Mouse (Mus musculus) lung, embryonic 16.5 days (tissue): ENCODE results near the gene Cep152. TPM values are rescaled to one million over a fixed set of nuclear protein-coding genes. Genes with fewer than 3 reads are reported as not detected.

Source experiments
- ATAC-seq: fragments of 200-750 bp; cut with Nextera tagmentation; 2 replicates; pipeline ENCODE4 v1.8.0; 2017; ENCODE audit warnings: low read depth, mild to moderate bottlenecking, moderate library complexity
- H3K27ac ChIP-seq: fragments of 300-500 bp; sonication (generic); 2 replicates; pipeline ENCODE4 v1.5.1; 2014; ENCODE audit warnings: mild to moderate bottlenecking, control low read depth, low read length
- H3K27me3 ChIP-seq: fragments of 300-500 bp; sonication (generic); 2 replicates; pipeline ENCODE4 v1.6.1; 2014; ENCODE audit warnings: low read depth, low read length, mixed read lengths; ENCODE audit not compliant: control insufficient read depth, insufficient read depth
- H3K36me3 ChIP-seq: fragments of 300-500 bp; sonication (generic); 2 replicates; pipeline ENCODE4 v1.6.1; 2014; ENCODE audit warnings: low read length; ENCODE audit not compliant: control insufficient read depth, insufficient read depth
- H3K4me1 ChIP-seq: fragments of 300-500 bp; sonication (generic); replicated peaks from 2 replicates; pipeline ENCODE4 v1.6.1; 2014; ENCODE audit warnings: low read length, mixed read lengths; ENCODE audit not compliant: control insufficient read depth, insufficient read depth
- H3K4me2 ChIP-seq: fragments of 300-500 bp; sonication (generic); 2 replicates; pipeline ENCODE4 v1.6.1; 2014; ENCODE audit warnings: low read depth, low read length, control low read depth
- H3K4me3 ChIP-seq: fragments of 300-500 bp; sonication (generic); 2 replicates; pipeline ENCODE4 v1.5.1; 2014; ENCODE audit warnings: mild to moderate bottlenecking, low read length, control low read depth
- H3K9ac ChIP-seq: fragments of 300-500 bp; sonication (generic); 2 replicates; pipeline ENCODE4 v1.6.1; 2014; ENCODE audit warnings: low read length, control low read depth
- H3K9me3 ChIP-seq: fragments of 300-500 bp; sonication (generic); 2 replicates; pipeline ENCODE4 v1.6.1; 2016; ENCODE audit warnings: low read length; ENCODE audit not compliant: control insufficient read depth
- WGBS: fragments of 180-500 bp; shearing (Covaris S2); extraction: QIAGEN DNeasy Blood & Tissue Kit; methylation state at CpG from one replicate; pipeline ENCODE4 v1.1.7; 2014; 5-methylcytosine and 5-hydroxymethylcytosine counted together
- polyA plus RNA-seq: library from polyadenylated mRNA; unstranded; fragments of >200 nt; fragmentation: Nextera tagmentation; extraction: Ambion mirVana; gene quantifications from 2 replicates; pipeline ENCODE4 v1.2.1, GENCODE M21; 2015

Cep152 gene
- polyA plus RNA-seq: 8.6 and 9.6 TPM in 2 replicates

GRCm38 (mm10) chr2:125624837-125625351 is at the start of gene Cep152:
Gene Cep152 (minus strand): TSS chr2:125625113.
- Histone ChIP-seq H3K9me3 (no peaks in the 10 kb centered on the region), H3K27ac (peak within 1 kb of the TSS; percentile 37; the same call in 1 of the 2 replicates), H3K9ac (peak within 1 kb of the TSS; percentile 90), H3K4me1 (peaks cover 19% of the 10 kb centered on the region), H3K36me3 (peaks cover 2% of the 10 kb centered on the region), H3K27me3 (no peaks in the 10 kb centered on the region), H3K4me3 (peak within 1 kb of the TSS; percentile 88), H3K4me2 (peak within 1 kb of the TSS; percentile 72)
- under 1% methylated on average over 50 of the region's 50 CpGs for WGBS
- ATAC-seq: peak; percentile 99

- Histone ChIP-seq H3K4me2 (peak within 1 kb of the TSS; percentile 71), H3K9me3 (no peaks in the 10 kb centered on the region), H3K4me3 (peak within 1 kb of the TSS; percentile 91), H3K27me3 (no peaks in the 10 kb centered on the region; the same call in 1 of the 2 replicates), H3K36me3 (no peaks in the 10 kb centered on the region; the same call in 1 of the 2 replicates), H3K4me1 (peaks cover 7% of the 10 kb centered on the region; the same call in 1 of the 2 replicates), H3K9ac (peak within 1 kb of the TSS; percentile 97), H3K27ac (peak within 1 kb of the TSS; percentile 85)
- peak; percentile 93 for ATAC-seq
- WGBS: 0% methylated on average over 61 of the region's 79 CpGs
These were observed 48.2 kb upstream of the Cep152 start, which contains the start of gene Eid1 for GRCm38 (mm10) chr2:125672957-125673631. Gene Eid1 (plus strand): TSS chr2:125673095.

- 24% methylated on average over 8 of the region's 20 CpGs for WGBS
- H3K36me3 ChIP-seq: no peaks in the 10 kb centered on the region; the same call in 1 of the 2 replicates
- peak overlapping the region; percentile 85 for H3K27ac ChIP-seq
- ATAC-seq: no peak; the same call in 1 of the 2 replicates
- peak overlapping the region; percentile 97 for H3K9ac ChIP-seq
- H3K4me2 ChIP-seq: peak overlapping the region; percentile 71
- H3K27me3 ChIP-seq: no peaks in the 10 kb centered on the region; the same call in 1 of the 2 replicates
- no peaks in the 10 kb centered on the region for H3K9me3 ChIP-seq
- peak overlapping the region; percentile 91 for H3K4me3 ChIP-seq
- peaks cover 7% of the 10 kb centered on the region; the same call in 1 of the 2 replicates for H3K4me1 ChIP-seq
These were observed 47.6 kb upstream of the Cep152 start for GRCm38 (mm10) chr2:125672568-125672956.

GRCm38 (mm10) chr2:125670846-125671245 is 45.9 kb upstream of the Cep152 start:
- Histone ChIP-seq H3K9me3 (no peaks in the 10 kb centered on the region), H3K27ac (no peak overlapping the region), H3K27me3 (no peaks in the 10 kb centered on the region; the same call in 1 of the 2 replicates), H3K4me1 (peaks cover 9% of the 10 kb centered on the region; the same call in 1 of the 2 replicates), H3K4me3 (no peak overlapping the region), H3K9ac (no peak overlapping the region), H3K4me2 (no peak overlapping the region), H3K36me3 (no peaks in the 10 kb centered on the region; the same call in 1 of the 2 replicates)
- ATAC-seq: no peak
- 35% methylated on average over 1 of the region's 1 CpGs for WGBS

GRCm38 (mm10) chr2:125667721-125668120 is 42.8 kb upstream of the Cep152 start:
- Histone ChIP-seq H3K36me3 (no peaks in the 10 kb centered on the region), H3K27me3 (no peaks in the 10 kb centered on the region; the same call in 1 of the 2 replicates), H3K9me3 (no peaks in the 10 kb centered on the region), H3K4me1 (0 out of 2 replicates have a peak, but pooled peaks cover 2% of the 10 kb centered on the region), H3K9ac (no peak overlapping the region), H3K4me3 (no peak overlapping the region), H3K4me2 (no peak overlapping the region), H3K27ac (no peak overlapping the region)
- 84% methylated on average over 7 of the region's 7 CpGs for WGBS
- ATAC-seq: no peak

GRCm38 (mm10) chr2:125667184-125667583 is 42.3 kb upstream of the Cep152 start:
- H3K9ac ChIP-seq: no peak overlapping the region
- no peak overlapping the region for H3K4me2 ChIP-seq
- H3K27ac ChIP-seq: no peak overlapping the region
- H3K36me3 ChIP-seq: no peaks in the 10 kb centered on the region
- no peaks in the 10 kb centered on the region for H3K9me3 ChIP-seq
- ATAC-seq: 0 out of 2 replicates have a peak, but pooled peaks have one; percentile 47
- H3K4me1 ChIP-seq: 0 out of 2 replicates have a peak, but pooled peaks cover 2% of the 10 kb centered on the region
- 40% methylated on average over 5 of the region's 5 CpGs for WGBS
- H3K27me3 ChIP-seq: no peaks in the 10 kb centered on the region; the same call in 1 of the 2 replicates
- no peak overlapping the region for H3K4me3 ChIP-seq

- no peak overlapping the region for H3K4me3 ChIP-seq
- H3K27me3 ChIP-seq: no peaks in the 10 kb centered on the region; the same call in 1 of the 2 replicates
- H3K9ac ChIP-seq: no peak overlapping the region
- no peaks in the 10 kb centered on the region for H3K36me3 ChIP-seq
- H3K4me2 ChIP-seq: no peak overlapping the region
- H3K9me3 ChIP-seq: no peaks in the 10 kb centered on the region
- WGBS: 67% methylated on average over 4 of the region's 4 CpGs
- H3K4me1 ChIP-seq: 0 out of 2 replicates have a peak, but pooled peaks cover 2% of the 10 kb centered on the region
- no peak for ATAC-seq
- H3K27ac ChIP-seq: no peak overlapping the region
These were observed 41.8 kb upstream of the Cep152 start for GRCm38 (mm10) chr2:125666668-125667067.

- H3K4me3 ChIP-seq: no peak overlapping the region
These were observed 41.0 kb upstream of the Cep152 start for GRCm38 (mm10) chr2:125665909-125666308.

GRCm38 (mm10) chr2:125665213-125665612 is 40.3 kb upstream of the Cep152 start:
- no peak overlapping the region for H3K27ac ChIP-seq
- H3K4me3 ChIP-seq: no peak overlapping the region
- no peak overlapping the region for H3K4me2 ChIP-seq
- no peaks in the 10 kb centered on the region for H3K36me3 ChIP-seq
- H3K9ac ChIP-seq: no peak overlapping the region
- ATAC-seq: no peak
- no peaks in the 10 kb centered on the region for H3K27me3 ChIP-seq
- no peaks in the 10 kb centered on the region for H3K9me3 ChIP-seq
- 84% methylated on average over 5 of the region's 5 CpGs for WGBS
- peaks cover 10% of the 10 kb centered on the region for H3K4me1 ChIP-seq

More at GRCm38 (mm10) chr2:125665909-125666308, 41.0 kb upstream of the Cep152 start:
- Histone ChIP-seq H3K27ac (no peak overlapping the region), H3K27me3 (no peaks in the 10 kb centered on the region; the same call in 1 of the 2 replicates), H3K9me3 (no peaks in the 10 kb centered on the region), H3K9ac (no peak overlapping the region), H3K4me1 (peaks cover 3% of the 10 kb centered on the region; the same call in 1 of the 2 replicates), H3K4me2 (no peak overlapping the region), H3K36me3 (no peaks in the 10 kb centered on the region)
- WGBS: 77% methylated on average over 4 of the region's 4 CpGs
- ATAC-seq: no peak
